Mouse (Mus musculus) liver, postnatal 0 days (tissue): Measurements from ENCODE around the gene Fosl2.

Source experiments
- CTCF ChIP-seq: sonication (generic); IDR thresholded peaks from 2 replicates; pipeline ENCODE4 v1.5.1; 2016; ENCODE audit warnings: antibody characterized with exemption, low read depth
- EP300 ChIP-seq: IDR thresholded peaks from 2 replicates; pipeline ENCODE4 v1.6.1; 2016; ENCODE audit warnings: antibody characterized with exemption, low read depth, mild to moderate bottlenecking

- TF ChIP-seq CTCF (no peak), EP300 (no peak)
These were observed 46.1 kb upstream of the Fosl2 start for GRCm38 (mm10) chr5:32089481-32089880.
